Mouse (Mus musculus): Measurements from ENCODE around the gene Arid3b.

GRCm38 (mm10) chr9:57750901-57751300 is 85.7 kb downstream of the Arid3b start:
- TF ChIP-seq CTCF (IDR thresholded peaks at IDR 0.05; ENCODE audit: borderline replicate concordance, control insufficient read depth, extremely low read depth, insufficient read depth, low read length, poor library complexity) (no peak), POLR2A (IDR thresholded peaks at IDR 0.05; ENCODE audit: control insufficient read depth, extremely low read depth, insufficient read depth, low read length, poor library complexity) (no peak)
